Mouse (Mus musculus): ENCODE measurements around the gene Kat2a. TPM values are rescaled to one million over a fixed set of nuclear protein-coding genes. Genes with fewer than 3 reads are reported as not detected.

Kat2a gene
- polyA plus RNA-seq, 1 experiment from 2014 or later: 30.5 TPM

Other genes starting within 250 kb of the Kat2a start
- gene Klhl11, start 239.7 kb downstream of the Kat2a start, polyA plus RNA-seq (2015; fragmentation: Nextera tagmentation; extraction: Ambion mirVana): 8.7 and 9.5 TPM in 2 replicates
- gene Acly, start 184.5 kb downstream of the Kat2a start, polyA plus RNA-seq (2015; fragmentation: Nextera tagmentation; extraction: Ambion mirVana): 64.4 and 67.1 TPM in 2 replicates
- 0.85 and 0.94 TPM in 2 replicates for gene Ttc25, start 166.9 kb downstream of the Kat2a start, polyA plus RNA-seq (2015; fragmentation: Nextera tagmentation; extraction: Ambion mirVana)
- 24.8 and 32.1 TPM in 2 replicates for gene Cnp, start 137.6 kb downstream of the Kat2a start, polyA plus RNA-seq (2015; fragmentation: Nextera tagmentation; extraction: Ambion mirVana)
- gene Nkiras2, start 93.2 kb downstream of the Kat2a start, polyA plus RNA-seq (2015; fragmentation: Nextera tagmentation; extraction: Ambion mirVana): 78.8 and 81.5 TPM in 2 replicates
- 219 and 228 TPM in 2 replicates for gene Dnajc7, start 92.3 kb downstream of the Kat2a start, polyA plus RNA-seq (2015; fragmentation: Nextera tagmentation; extraction: Ambion mirVana)
- gene Zfp385c, start 20.0 kb downstream of the Kat2a start, polyA plus RNA-seq (2015; fragmentation: Nextera tagmentation; extraction: Ambion mirVana): 0.26 and 0.60 TPM in 2 replicates
- 1.5 and 2.6 TPM in 2 replicates for gene Dhx58, start 8.2 kb downstream of the Kat2a start, polyA plus RNA-seq (2015; fragmentation: Nextera tagmentation; extraction: Ambion mirVana)
- gene Hspb9, start 1.4 kb upstream of the Kat2a start, polyA plus RNA-seq (2015; fragmentation: Nextera tagmentation; extraction: Ambion mirVana): 0.24 TPM in 1 of 2 replicates, not detected in the other
- 17.9 and 19.9 TPM in 2 replicates for gene Rab5c, start 25.8 kb upstream of the Kat2a start, polyA plus RNA-seq (2015; fragmentation: Nextera tagmentation; extraction: Ambion mirVana)
- not detected in 2 replicates for gene Kcnh4, start 47.5 kb upstream of the Kat2a start, polyA plus RNA-seq (2015; fragmentation: Nextera tagmentation; extraction: Ambion mirVana)
- not detected in 2 replicates for gene Hcrt, start 50.5 kb upstream of the Kat2a start, polyA plus RNA-seq (2015; fragmentation: Nextera tagmentation; extraction: Ambion mirVana)
- 7.1 and 7.7 TPM in 2 replicates for gene Ghdc, start 58.5 kb upstream of the Kat2a start, polyA plus RNA-seq (2015; fragmentation: Nextera tagmentation; extraction: Ambion mirVana)
- gene Stat5b, start 138.3 kb upstream of the Kat2a start, polyA plus RNA-seq (2015; fragmentation: Nextera tagmentation; extraction: Ambion mirVana): 31.3 and 36.5 TPM in 2 replicates
- 10.1 and 15.1 TPM in 2 replicates for gene Stat5a, start 146.9 kb upstream of the Kat2a start, polyA plus RNA-seq (2015; fragmentation: Nextera tagmentation; extraction: Ambion mirVana)
- 60.4 and 64.9 TPM in 2 replicates for gene Stat3, start 227.1 kb upstream of the Kat2a start, polyA plus RNA-seq (2015; fragmentation: Nextera tagmentation; extraction: Ambion mirVana)

All from heart, embryonic 16.5 days (tissue).